Mouse (Mus musculus) intestine, embryonic 14.5 days (tissue): ENCODE data around the gene Cpm. TPM values are rescaled to one million over a fixed set of nuclear protein-coding genes. Genes with fewer than 3 reads are reported as not detected.
A peak's percentile ranks its signal among the peaks of the same experiment; 100 is the strongest.

Experiments
- ATAC-seq: fragments of 200-750 bp; cut with Nextera tagmentation; replicated peaks from 2 replicates; pipeline ENCODE4 v1.8.0; 2017; ENCODE audit warnings: low read depth, moderate number of reproducible peaks, moderate TSS enrichment, moderate library complexity; ENCODE audit not compliant: low FRiP score, low TSS enrichment
- DNase-seq: peaks from one replicate; pipeline ENCODE4 v3.0.0-alpha.2; 2018; ENCODE audit warnings: low spot score
- H3K27ac ChIP-seq: fragments of 300-500 bp; sonication (generic); 2 replicates; pipeline ENCODE4 v1.5.1; 2014; ENCODE audit warnings: low read depth, mild to moderate bottlenecking, control low read depth
- H3K27me3 ChIP-seq: fragments of 300-500 bp; sonication (generic); replicated peaks from 2 replicates; pipeline ENCODE4 v1.6.1; 2014; ENCODE audit warnings: low read length, control low read depth; ENCODE audit not compliant: control insufficient read depth, insufficient read depth
- H3K36me3 ChIP-seq: fragments of 300-500 bp; sonication (generic); 2 replicates; pipeline ENCODE4 v1.6.1; 2014; ENCODE audit warnings: low read length, control low read depth; ENCODE audit not compliant: control insufficient read depth, insufficient read depth
- H3K4me1 ChIP-seq: fragments of 300-500 bp; sonication (generic); replicated peaks from 2 replicates; pipeline ENCODE4 v1.6.1; 2014; ENCODE audit warnings: low read length, control low read depth, mixed read lengths; ENCODE audit not compliant: control insufficient read depth, insufficient read depth
- H3K4me2 ChIP-seq: fragments of 300-500 bp; sonication (generic); 2 replicates; pipeline ENCODE4 v1.6.1; 2014; ENCODE audit warnings: low read length
- H3K4me3 ChIP-seq: fragments of 300-500 bp; sonication (generic); 2 replicates; pipeline ENCODE4 v1.5.1; 2014; ENCODE audit warnings: low read depth, low read length, control low read depth, mixed read lengths
- H3K9ac ChIP-seq: fragments of 300-500 bp; sonication (generic); 2 replicates; pipeline ENCODE4 v1.6.1; 2014; ENCODE audit warnings: mild to moderate bottlenecking, low read length
- H3K9me3 ChIP-seq: fragments of 300-500 bp; sonication (generic); 2 replicates; pipeline ENCODE4 v1.6.1; 2016; ENCODE audit warnings: low read length, control low read depth; ENCODE audit not compliant: control insufficient read depth
- WGBS: fragments of 180-500 bp; shearing (Covaris S2); extraction: QIAGEN DNeasy Blood & Tissue Kit; methylation state at CpG from one replicate; pipeline ENCODE4 v1.1.7; 2014; 5-methylcytosine and 5-hydroxymethylcytosine counted together
- polyA plus RNA-seq: library from polyadenylated mRNA; unstranded; fragments of >200 nt; fragmentation: Nextera tagmentation; extraction: Ambion mirVana; gene quantifications from 2 replicates; pipeline ENCODE4 v1.2.1, GENCODE M21; 2014

Cpm gene
- polyA plus RNA-seq, 1 experiment from 2014 or later: 66.6 TPM

DNA sequence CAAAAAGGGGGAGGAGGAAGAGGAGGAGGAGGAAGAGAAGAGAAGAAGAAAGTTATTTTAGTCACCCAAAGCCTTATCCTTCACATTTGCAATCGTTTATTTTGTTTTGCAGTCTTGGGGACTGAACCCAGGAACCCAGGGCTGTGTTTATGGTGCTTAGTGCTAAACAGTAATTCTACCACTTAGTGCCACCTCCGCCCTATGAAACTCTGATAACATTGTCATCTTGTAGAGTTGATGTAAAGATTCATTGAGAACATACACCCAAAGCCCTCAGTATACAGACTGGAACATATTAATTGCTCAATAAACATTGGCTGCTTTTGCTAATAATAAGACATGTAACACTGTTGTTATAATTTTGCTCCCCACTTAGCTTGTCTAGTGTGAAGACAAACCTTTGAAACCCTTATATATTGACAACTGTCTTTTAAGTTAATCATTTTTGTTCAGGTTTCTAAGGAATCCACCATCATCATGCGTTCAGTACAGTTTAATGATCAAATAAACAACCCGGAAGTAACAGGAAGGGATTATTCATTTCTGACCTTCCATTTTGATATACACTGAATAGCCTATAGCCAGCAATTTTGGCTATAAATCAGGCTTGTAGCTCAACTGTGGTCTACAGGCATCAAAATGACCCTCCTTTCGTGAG lies 49.9 kb downstream of the Cpm start:
- no peaks in the 10 kb centered on the region for H3K27me3 ChIP-seq
- H3K36me3 ChIP-seq: no peaks in the 10 kb centered on the region
- 75% methylated on average over 5 of the region's 5 CpGs for WGBS
- H3K27ac ChIP-seq: no peak overlapping the region
- no peak overlapping the region for H3K9ac ChIP-seq
- DNase-seq: no peak
- no peaks in the 10 kb centered on the region for H3K9me3 ChIP-seq
- H3K4me1 ChIP-seq: 0 out of 2 replicates have a peak, but pooled peaks cover 3% of the 10 kb centered on the region
- H3K4me2 ChIP-seq: no peak overlapping the region
- no peak overlapping the region for H3K4me3 ChIP-seq
- ATAC-seq: no peak

DNA sequence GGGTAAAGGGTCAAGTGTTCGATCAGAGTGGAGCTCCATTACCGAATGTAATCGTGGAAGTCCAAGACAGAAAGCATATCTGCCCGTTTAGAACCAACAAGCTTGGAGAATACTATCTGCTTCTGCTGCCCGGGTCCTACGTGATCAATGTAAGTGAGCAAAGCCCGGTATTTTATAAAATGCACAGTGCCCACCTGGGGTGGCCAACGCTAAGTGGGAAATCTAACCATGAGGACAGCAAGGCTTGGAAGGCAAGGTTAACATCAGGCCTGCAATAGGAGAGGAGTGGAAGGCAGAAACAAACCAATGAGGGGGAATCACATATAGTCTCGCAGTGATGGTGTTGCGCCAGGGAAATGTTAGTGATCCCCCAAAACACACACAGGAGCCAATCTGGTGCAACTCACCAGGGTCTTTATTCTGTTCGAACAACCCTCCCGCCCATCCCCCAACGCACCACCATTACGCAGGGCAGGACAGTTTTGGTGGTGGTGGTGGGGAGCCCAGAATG lies 50.7 kb downstream of the Cpm start:
- no peak overlapping the region for H3K4me2 ChIP-seq
- no peak overlapping the region for H3K27ac ChIP-seq
- no peaks in the 10 kb centered on the region for H3K9me3 ChIP-seq
- WGBS: 91% methylated on average over 14 of the region's 14 CpGs
- DNase-seq (no peak), ATAC-seq (no peak)
- 0 out of 2 replicates have a peak, but pooled peaks cover 3% of the 10 kb centered on the region for H3K4me1 ChIP-seq
- no peaks in the 10 kb centered on the region for H3K27me3 ChIP-seq
- H3K36me3 ChIP-seq: no peaks in the 10 kb centered on the region
- no peak overlapping the region for H3K4me3 ChIP-seq
- no peak overlapping the region for H3K9ac ChIP-seq

DNA sequence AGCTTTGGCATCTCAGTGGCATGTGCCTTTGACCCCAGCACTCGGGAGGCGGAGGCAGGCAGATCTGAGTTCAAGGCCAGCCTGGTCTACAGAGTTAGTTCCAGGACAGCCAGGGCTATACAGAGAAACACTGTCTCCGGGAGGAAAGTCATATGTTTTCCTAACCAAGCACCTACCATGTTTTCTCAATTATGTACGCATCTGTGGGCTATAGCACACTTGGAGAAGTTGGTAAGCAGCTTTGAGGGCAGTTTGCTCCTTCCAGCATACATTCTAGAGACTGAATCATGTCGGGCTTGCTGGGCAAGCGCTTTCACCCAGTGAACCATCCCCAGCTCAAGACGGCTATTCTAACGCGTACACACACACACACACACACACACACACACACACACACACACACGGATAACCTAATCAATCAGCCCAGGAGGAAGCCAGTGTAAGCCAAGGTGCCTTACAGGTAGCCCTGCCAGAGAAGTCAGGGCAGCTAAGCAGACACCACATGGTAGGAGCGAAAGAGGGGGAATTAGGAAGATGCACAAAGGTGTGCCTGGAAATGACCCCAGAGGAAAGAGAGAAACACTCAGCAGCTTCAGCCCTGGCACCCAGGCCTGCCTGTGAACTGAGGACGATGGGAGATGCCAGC lies 51.7 kb downstream of the Cpm start:
- Histone ChIP-seq H3K4me1 (0 out of 2 replicates have a peak, but pooled peaks cover 3% of the 10 kb centered on the region), H3K9ac (no peak overlapping the region), H3K9me3 (no peaks in the 10 kb centered on the region), H3K4me2 (no peak overlapping the region), H3K36me3 (no peaks in the 10 kb centered on the region), H3K27me3 (no peaks in the 10 kb centered on the region), H3K27ac (no peak overlapping the region), H3K4me3 (no peak overlapping the region)
- 83% methylated on average over 12 of the region's 12 CpGs for WGBS
- DNase-seq: no peak
- ATAC-seq: no peak

DNA sequence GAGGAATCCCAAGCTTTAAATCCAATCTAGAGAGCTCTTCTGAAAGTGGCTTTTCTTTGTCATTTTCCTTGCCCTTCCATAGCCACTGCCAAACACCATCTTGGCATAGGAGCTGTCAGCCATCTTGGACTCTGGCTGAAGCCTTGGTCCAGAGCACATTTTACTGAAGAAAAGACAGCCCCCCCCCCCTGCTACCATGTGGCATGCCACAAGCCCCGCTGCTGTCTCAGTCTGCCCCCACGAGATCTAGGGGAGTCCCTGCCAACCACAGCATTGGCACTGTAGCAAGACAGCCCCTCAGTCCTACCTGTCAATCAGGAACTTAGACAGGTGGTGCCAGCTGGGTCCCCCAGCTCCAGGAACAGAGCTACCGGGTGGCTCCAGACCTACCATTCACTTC lies 52.2 kb downstream of the Cpm start:
- Histone ChIP-seq H3K4me1 (0 out of 2 replicates have a peak, but pooled peaks cover 3% of the 10 kb centered on the region), H3K9ac (no peak overlapping the region), H3K4me3 (no peak overlapping the region), H3K4me2 (no peak overlapping the region), H3K9me3 (no peaks in the 10 kb centered on the region), H3K27me3 (no peaks in the 10 kb centered on the region), H3K36me3 (no peaks in the 10 kb centered on the region), H3K27ac (no peak overlapping the region)
- ATAC-seq (no peak), DNase-seq (no peak)
- 91% methylated on average over 3 of the region's 3 CpGs for WGBS

DNA sequence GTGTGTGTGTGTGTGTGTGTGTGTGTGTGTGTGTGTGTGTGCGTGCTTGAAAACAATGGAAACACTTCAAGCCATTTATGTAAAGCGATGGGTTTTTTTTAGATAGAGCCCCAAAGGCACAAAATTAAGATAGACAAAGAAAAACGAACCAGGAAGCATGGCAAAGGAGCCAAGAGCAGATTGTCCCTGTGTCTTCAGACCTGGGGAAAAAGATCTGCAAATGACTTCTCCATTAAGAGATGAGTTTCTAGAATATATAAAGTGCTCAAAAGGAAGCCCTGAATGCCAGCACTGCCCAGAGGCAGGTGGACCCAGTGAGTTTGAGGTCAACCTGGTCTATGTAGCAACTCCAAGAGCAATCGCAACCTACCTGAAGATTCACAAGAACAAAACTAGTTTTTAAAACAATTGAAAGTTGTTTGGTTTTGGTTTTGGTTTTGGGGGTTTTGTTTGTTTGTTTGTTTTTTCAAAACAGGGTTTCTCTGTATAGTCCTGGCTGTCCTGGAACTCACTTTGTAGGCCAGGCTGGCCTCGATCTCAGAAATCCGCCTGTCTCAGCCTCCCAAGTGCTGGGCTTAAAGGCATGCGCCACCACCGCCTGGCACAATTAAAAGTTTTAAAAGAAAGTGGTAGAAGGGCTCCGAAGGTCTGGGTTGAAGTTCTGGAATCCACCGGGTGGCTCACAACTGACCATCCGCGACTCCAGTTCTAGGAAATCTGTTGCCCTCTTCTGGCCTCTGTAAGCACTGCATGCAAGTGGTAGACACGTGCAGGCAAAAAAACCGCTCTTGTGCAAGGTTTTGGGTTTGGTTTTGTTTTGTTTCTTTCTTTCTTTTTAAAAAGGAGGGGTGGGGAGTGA lies 52.9 kb downstream of the Cpm start:
- DNase-seq (peak; percentile 59), ATAC-seq (no peak)
- no peaks in the 10 kb centered on the region for H3K27me3 ChIP-seq
- no peak overlapping the region for H3K27ac ChIP-seq
- no peaks in the 10 kb centered on the region for H3K4me1 ChIP-seq
- no peak overlapping the region for H3K9ac ChIP-seq
- WGBS: 64% methylated on average over 14 of the region's 14 CpGs
- H3K4me3 ChIP-seq: no peak overlapping the region
- no peak overlapping the region for H3K4me2 ChIP-seq
- no peaks in the 10 kb centered on the region for H3K36me3 ChIP-seq
- no peaks in the 10 kb centered on the region for H3K9me3 ChIP-seq

DNA sequence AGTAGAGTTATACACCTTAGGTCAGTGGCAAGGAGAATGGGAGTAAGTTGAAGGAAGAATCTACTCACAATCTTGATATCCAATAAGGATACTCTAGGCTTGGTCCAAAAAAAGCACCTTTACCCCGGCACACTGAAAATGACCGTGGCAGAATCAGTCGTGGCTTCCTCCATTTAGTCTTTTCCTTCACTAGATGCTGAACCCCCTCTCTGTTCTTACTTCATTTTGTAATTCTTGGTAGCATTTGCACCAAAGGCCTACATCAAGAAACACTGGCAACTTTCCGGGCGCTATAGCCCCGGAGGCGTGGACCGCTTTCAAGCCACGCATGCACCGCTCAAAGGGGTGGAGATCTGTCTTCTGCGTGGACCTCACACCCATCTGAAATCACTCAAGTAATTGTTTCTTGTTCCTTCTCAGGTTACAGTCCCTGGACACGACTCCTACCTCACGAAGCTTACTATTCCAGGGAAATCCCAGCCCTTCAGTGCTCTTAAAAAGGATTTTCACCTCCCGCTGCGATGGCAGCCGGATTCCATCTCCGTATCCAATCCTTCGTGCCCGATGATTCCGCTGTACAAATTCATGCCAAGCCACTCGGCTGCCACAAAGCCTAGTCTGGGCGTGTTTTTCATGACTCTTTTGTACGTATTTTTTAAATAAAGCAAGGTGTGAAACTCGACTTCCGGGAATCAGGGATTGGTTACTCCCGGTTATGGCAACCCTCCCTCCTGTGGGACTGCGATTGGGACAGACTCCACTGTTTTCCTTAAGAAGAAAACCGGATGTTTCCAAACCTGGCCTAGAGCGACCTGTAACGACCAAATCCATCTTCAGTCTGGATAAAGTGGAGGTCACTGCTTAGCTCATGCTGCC lies 53.8 kb downstream of the Cpm start:
- no peaks in the 10 kb centered on the region for H3K9me3 ChIP-seq
- H3K4me3 ChIP-seq: no peak overlapping the region
- no peak overlapping the region for H3K4me2 ChIP-seq
- no peak overlapping the region for H3K27ac ChIP-seq
- H3K9ac ChIP-seq: no peak overlapping the region
- no peaks in the 10 kb centered on the region for H3K27me3 ChIP-seq
- 80% methylated on average over 30 of the region's 30 CpGs for WGBS
- no peak for DNase-seq
- no peaks in the 10 kb centered on the region for H3K4me1 ChIP-seq
- H3K36me3 ChIP-seq: peaks cover 6% of the 10 kb centered on the region; the same call in 1 of the 2 replicates
- ATAC-seq: no peak

DNA sequence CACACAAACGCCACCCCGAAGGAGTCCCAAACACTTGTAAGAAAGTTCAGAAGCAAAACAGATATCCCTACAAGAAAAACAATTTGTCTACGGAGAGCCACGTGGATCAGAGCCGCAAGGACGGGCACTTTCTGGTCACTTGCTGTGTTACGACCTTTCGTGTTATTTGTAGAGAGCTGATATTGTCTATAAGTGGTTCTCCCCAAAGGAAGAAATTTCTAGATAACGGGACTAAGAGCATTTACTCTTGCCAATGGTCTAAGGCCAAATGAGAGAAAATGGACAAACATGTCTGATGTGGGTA lies 54.4 kb downstream of the Cpm start:
- 88% methylated on average over 9 of the region's 9 CpGs for WGBS

More for the DNA sequence above, 54.4 kb downstream of the Cpm start:
- no peaks in the 10 kb centered on the region for H3K9me3 ChIP-seq
- no peak overlapping the region for H3K4me3 ChIP-seq
- H3K4me1 ChIP-seq: no peaks in the 10 kb centered on the region
- H3K4me2 ChIP-seq: no peak overlapping the region
- ATAC-seq (no peak), DNase-seq (no peak)
- no peak overlapping the region for H3K9ac ChIP-seq
- H3K27ac ChIP-seq: no peak overlapping the region
- H3K27me3 ChIP-seq: no peaks in the 10 kb centered on the region
- H3K36me3 ChIP-seq: peaks cover 12% of the 10 kb centered on the region
